Mouse (Mus musculus): ENCODE data around the gene Olfr586. TPM values are rescaled to one million over a fixed set of nuclear protein-coding genes. Genes with fewer than 3 reads are reported as not detected.

Gene Olfr586
- not detected for total RNA-seq (2023)

GRCm38 (mm10) chr7:103125538-103125937 is at the start of gene Olfr586:
Gene Olfr586, minus strand, starts transcription at chr7:103125638.

DNA sequence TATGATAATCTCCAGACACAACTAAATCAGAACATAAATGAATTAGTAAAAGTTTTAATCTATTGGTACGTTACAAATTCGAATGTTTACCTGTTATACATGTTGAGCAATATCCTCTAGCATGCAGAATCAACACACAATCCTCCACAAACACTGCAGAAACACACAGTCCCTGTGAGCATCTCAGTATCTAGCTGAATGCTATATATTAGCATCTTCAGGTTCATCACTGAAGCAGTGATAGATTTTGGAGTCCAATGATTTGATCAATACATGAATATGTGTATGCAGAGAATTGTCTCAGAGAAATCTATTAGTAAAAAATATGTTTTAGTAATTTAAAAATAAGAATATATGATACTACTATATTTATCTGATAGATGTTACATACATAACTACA is 30.8 kb upstream of the Olfr586 start, which contains the start of gene Olfr589:
Gene Olfr589, minus strand, starts transcription at position 101 of the 400 bp plus-strand sequence.

GRCm38 (mm10) chr7:103140579-103140978 is 15.1 kb upstream of the Olfr586 start, which contains the start of gene Olfr588-ps1:
Gene Olfr588-ps1, plus strand, starts transcription at chr7:103140879.

DNA sequence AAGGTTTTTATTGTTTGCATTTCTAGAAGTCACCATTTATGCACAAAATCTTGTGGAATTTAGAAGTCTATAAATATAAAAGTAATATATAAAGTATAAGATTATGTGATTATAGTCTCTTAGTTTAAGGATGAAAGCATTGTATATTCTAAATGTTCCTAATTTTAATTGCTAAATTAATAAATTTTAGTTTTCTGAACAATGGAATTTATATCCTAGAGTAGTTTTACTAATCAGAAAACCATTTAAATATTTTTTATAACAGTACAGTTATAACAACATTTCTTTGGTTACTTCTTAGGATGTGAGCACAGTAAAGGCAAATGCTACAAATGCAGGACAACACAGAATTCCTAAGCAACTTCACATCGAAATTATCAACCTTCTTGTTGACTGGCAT is 28.0 kb downstream of the Olfr586 start, which contains the start of gene Olfr585:
Gene Olfr585, plus strand, starts transcription at position 301 of the 400 bp plus-strand sequence.

GRCm38 (mm10) chr7:103081585-103081984 is 43.9 kb downstream of the Olfr586 start, which contains the start of gene Olfr584:
Gene Olfr584, plus strand, starts transcription at chr7:103081885.

Other genes with a start within 250 kb of the Olfr586 start
- gene Olfr568, start 248.5 kb downstream of the Olfr586 start, total RNA-seq (2023): not detected
- not detected for gene Olfr569, start 234.8 kb downstream of the Olfr586 start, total RNA-seq (2023)
- not detected for gene Olfr570, start 231.1 kb downstream of the Olfr586 start, total RNA-seq (2023)
- gene Olfr571, start 208.1 kb downstream of the Olfr586 start, total RNA-seq (2023): not detected
- gene Olfr572, start 201.2 kb downstream of the Olfr586 start, total RNA-seq (2023): not detected
- gene Olfr573-ps1, start 183.1 kb downstream of the Olfr586 start, total RNA-seq (2023): not detected
- gene Olfr574, start 177.2 kb downstream of the Olfr586 start, total RNA-seq (2023): not detected
- gene Olfr575, start 166.9 kb downstream of the Olfr586 start, total RNA-seq (2023): not detected
- gene Olfr576, start 163.0 kb downstream of the Olfr586 start, total RNA-seq (2023): not detected
- not detected for gene Olfr577, start 149.7 kb downstream of the Olfr586 start, total RNA-seq (2023)
- gene Olfr578, start 136.3 kb downstream of the Olfr586 start, total RNA-seq (2023): not detected
- gene Olfr582, start 87.6 kb downstream of the Olfr586 start, total RNA-seq (2023): not detected
- gene Olfr583, start 74.3 kb downstream of the Olfr586 start, total RNA-seq (2023): not detected
- not detected for gene Olfr584, start 43.8 kb downstream of the Olfr586 start, total RNA-seq (2023)
- not detected for gene Olfr585, start 27.9 kb downstream of the Olfr586 start, total RNA-seq (2023)
- not detected for gene Olfr588-ps1, start 15.2 kb upstream of the Olfr586 start, total RNA-seq (2023)
- gene Olfr589, start 30.7 kb upstream of the Olfr586 start, total RNA-seq (2023): not detected
- gene Olfr591, start 52.7 kb upstream of the Olfr586 start, total RNA-seq (2023): not detected
- not detected for gene Olfr592, start 59.2 kb upstream of the Olfr586 start, total RNA-seq (2023)
- gene Olfr593, start 86.2 kb upstream of the Olfr586 start, total RNA-seq (2023): not detected
- gene Olfr594, start 91.4 kb upstream of the Olfr586 start, total RNA-seq (2023): not detected
- gene Usp17ld, start 126.9 kb upstream of the Olfr586 start, total RNA-seq (2023): not detected
- not detected for gene Olfr596, start 180.0 kb upstream of the Olfr586 start, total RNA-seq (2023)
- not detected for gene Olfr597, start 190.7 kb upstream of the Olfr586 start, total RNA-seq (2023)
- not detected for gene Olfr598, start 197.9 kb upstream of the Olfr586 start, total RNA-seq (2023)
- gene Olfr599, start 210.3 kb upstream of the Olfr586 start, total RNA-seq (2023): not detected
- not detected for gene Olfr600, start 224.0 kb upstream of the Olfr586 start, total RNA-seq (2023)
- gene Olfr601, start 237.0 kb upstream of the Olfr586 start, total RNA-seq (2023): not detected